Mouse (Mus musculus): ENCODE measurements at regions not wholly inside any gene's neighbourhood (a gene's known extent, or its start where the extent isn't known, plus 50 kb on each side); places are given as distances from the start of the nearest gene placed in this dataset.

- no peak for DNase-seq (ENCODE audit: low spot score in 2 of 2)
Observed at GRCm38 (mm10) chr1:42008046-42008445, 687.5 kb upstream of the Pou3f3 start.

- no peak for DNase-seq (ENCODE audit: low spot score in 2 of 2)
Observed at GRCm38 (mm10) chr1:42012911-42013310, 682.7 kb upstream of the Pou3f3 start.

- DNase-seq (ENCODE audit: low spot score in 2 of 2) = no peak
Observed at GRCm38 (mm10) chr1:42018966-42019365, 676.6 kb upstream of the Pou3f3 start.

- DNase-seq (ENCODE audit: low spot score in 2 of 2) = no peak
Observed at GRCm38 (mm10) chr1:42025781-42026180, 669.8 kb upstream of the Pou3f3 start.

GRCm38 (mm10) chr1:42026423-42026822 is 669.1 kb upstream of the Pou3f3 start:
- no peak for DNase-seq (ENCODE audit: low spot score in 2 of 2)

- DNase-seq (ENCODE audit: low spot score in 2 of 2) = no peak
Observed at GRCm38 (mm10) chr1:42033786-42034185, 661.8 kb upstream of the Pou3f3 start.

GRCm38 (mm10) chr1:42035371-42035770 is 660.2 kb upstream of the Pou3f3 start:
- no peak for DNase-seq (ENCODE audit: low spot score in 2 of 2)

- DNase-seq (ENCODE audit: low spot score in 2 of 2) = no peak
Observed at GRCm38 (mm10) chr1:42041544-42041943, 654.0 kb upstream of the Pou3f3 start.

- DNase-seq (ENCODE audit: low spot score in 2 of 2) = no peak
Observed at GRCm38 (mm10) chr1:42058494-42058893, 637.1 kb upstream of the Pou3f3 start.

GRCm38 (mm10) chr1:42070064-42070463 is 625.5 kb upstream of the Pou3f3 start:
- DNase-seq (ENCODE audit: low spot score in 2 of 2) = no peak

GRCm38 (mm10) chr1:42096026-42096425 is 599.5 kb upstream of the Pou3f3 start:
- no peak for DNase-seq (ENCODE audit: low spot score in 2 of 2)

- DNase-seq (ENCODE audit: low spot score in 2 of 2) = no peak
Observed at GRCm38 (mm10) chr1:42098580-42098979, 597.0 kb upstream of the Pou3f3 start.

- no peak for DNase-seq (ENCODE audit: low spot score in 2 of 2)
Observed at GRCm38 (mm10) chr1:42107521-42107920, 588.0 kb upstream of the Pou3f3 start.

GRCm38 (mm10) chr1:42107925-42108324 is 587.6 kb upstream of the Pou3f3 start:
- DNase-seq (ENCODE audit: low spot score in 2 of 2) = no peak

- DNase-seq (ENCODE audit: low spot score in 2 of 2) = no peak
Observed at GRCm38 (mm10) chr1:42152175-42152790, 543.3 kb upstream of the Pou3f3 start.

- DNase-seq (ENCODE audit: low spot score in 2 of 2) = no peak
Observed at GRCm38 (mm10) chr1:42152916-42153315, 542.7 kb upstream of the Pou3f3 start.

GRCm38 (mm10) chr1:42167790-42168572 is 527.6 kb upstream of the Pou3f3 start:
- no peak for DNase-seq (ENCODE audit: low spot score in 2 of 2)

- no peak for DNase-seq (ENCODE audit: low spot score in 2 of 2)
Observed at GRCm38 (mm10) chr1:42169505-42169904, 526.1 kb upstream of the Pou3f3 start.

- no peak for DNase-seq (ENCODE audit: low spot score in 2 of 2)
Observed at GRCm38 (mm10) chr1:42186295-42186694, 509.3 kb upstream of the Pou3f3 start.

- no peak for DNase-seq (ENCODE audit: low spot score in 2 of 2)
Observed at GRCm38 (mm10) chr1:42228098-42228497, 467.5 kb upstream of the Pou3f3 start.

GRCm38 (mm10) chr1:42229711-42230110 is 465.9 kb upstream of the Pou3f3 start:
- DNase-seq (ENCODE audit: low spot score in 2 of 2) = no peak

- no peak for DNase-seq (ENCODE audit: low spot score in 2 of 2)
Observed at GRCm38 (mm10) chr1:42230469-42231040, 465.0 kb upstream of the Pou3f3 start.

- DNase-seq (ENCODE audit: low spot score in 2 of 2) = no peak
Observed at GRCm38 (mm10) chr1:42231091-42231490, 464.5 kb upstream of the Pou3f3 start.

All from gastrocnemius, adult 8-10 months (tissue).